Mouse (Mus musculus) hindbrain, embryonic 13.5 days (tissue): ENCODE data around the gene Adgb. TPM values are rescaled to one million over a fixed set of nuclear protein-coding genes. Genes with fewer than 3 reads are reported as not detected.

Experiments
- ATAC-seq: fragments of 200-750 bp; cut with Nextera tagmentation; 2 replicates; pipeline ENCODE4 v1.8.0; 2017; ENCODE audit warnings: moderate TSS enrichment; ENCODE audit not compliant: low FRiP score
- H3K27ac ChIP-seq: fragments of 300-500 bp; sonication (generic); 2 replicates; pipeline ENCODE4 v1.5.1; 2015; ENCODE audit warnings: inconsistent platforms, mild to moderate bottlenecking, moderate library complexity
- H3K27me3 ChIP-seq: fragments of 300-500 bp; sonication (generic); 2 replicates; pipeline ENCODE4 v1.6.1; 2015; ENCODE audit warnings: mild to moderate bottlenecking, inconsistent platforms
- H3K36me3 ChIP-seq: fragments of 300-500 bp; sonication (generic); 2 replicates; pipeline ENCODE4 v1.6.1; 2015; ENCODE audit warnings: mild to moderate bottlenecking, inconsistent platforms
- H3K4me1 ChIP-seq: fragments of 300-500 bp; sonication (generic); replicated peaks from 2 replicates; pipeline ENCODE4 v1.6.1; 2015; ENCODE audit warnings: inconsistent platforms
- H3K4me2 ChIP-seq: fragments of 300-500 bp; sonication (generic); 2 replicates; pipeline ENCODE4 v1.6.1; 2015; ENCODE audit warnings: inconsistent platforms, mild to moderate bottlenecking, moderate library complexity
- H3K4me3 ChIP-seq: fragments of 300-500 bp; sonication (generic); 2 replicates; pipeline ENCODE4 v1.5.1; 2015; ENCODE audit warnings: mild to moderate bottlenecking, inconsistent platforms
- H3K9ac ChIP-seq: fragments of 300-500 bp; sonication (generic); 2 replicates; pipeline ENCODE4 v1.6.1; 2015; ENCODE audit warnings: mild to moderate bottlenecking, inconsistent platforms
- H3K9me3 ChIP-seq: fragments of 300-500 bp; sonication (generic); 2 replicates; pipeline ENCODE4 v1.6.1; 2016; ENCODE audit warnings: inconsistent platforms
- WGBS: fragments of 180-500 bp; shearing (Covaris S2); methylation state at CpG from one replicate; pipeline ENCODE4 v1.1.7; 2015; 5-methylcytosine and 5-hydroxymethylcytosine counted together
- polyA plus RNA-seq: library from polyadenylated mRNA; unstranded; fragments of >200 nt; fragmentation: Nextera tagmentation; extraction: Ambion mirVana; gene quantifications from 2 replicates; pipeline ENCODE4 v1.2.1, GENCODE M21; 2015

Adgb gene
- polyA plus RNA-seq, 1 experiment from 2014 or later, result 0.22 TPM

GRCm38 (mm10) chr10:10299987-10300386, 172.1 kb downstream of the Adgb start:
- Histone ChIP-seq H3K4me2 (no peak overlapping the region), H3K9ac (no peak overlapping the region), H3K9me3 (no peaks in the 10 kb centered on the region), H3K4me1 (peaks cover 8% of the 10 kb centered on the region; the same call in 1 of the 2 replicates), H3K27ac (no peak overlapping the region), H3K4me3 (no peak overlapping the region), H3K36me3 (no peaks in the 10 kb centered on the region), H3K27me3 (no peaks in the 10 kb centered on the region)
- ATAC-seq, result no peak
- WGBS, result 80% methylated on average over 4 of the region's 4 CpGs

DNA sequence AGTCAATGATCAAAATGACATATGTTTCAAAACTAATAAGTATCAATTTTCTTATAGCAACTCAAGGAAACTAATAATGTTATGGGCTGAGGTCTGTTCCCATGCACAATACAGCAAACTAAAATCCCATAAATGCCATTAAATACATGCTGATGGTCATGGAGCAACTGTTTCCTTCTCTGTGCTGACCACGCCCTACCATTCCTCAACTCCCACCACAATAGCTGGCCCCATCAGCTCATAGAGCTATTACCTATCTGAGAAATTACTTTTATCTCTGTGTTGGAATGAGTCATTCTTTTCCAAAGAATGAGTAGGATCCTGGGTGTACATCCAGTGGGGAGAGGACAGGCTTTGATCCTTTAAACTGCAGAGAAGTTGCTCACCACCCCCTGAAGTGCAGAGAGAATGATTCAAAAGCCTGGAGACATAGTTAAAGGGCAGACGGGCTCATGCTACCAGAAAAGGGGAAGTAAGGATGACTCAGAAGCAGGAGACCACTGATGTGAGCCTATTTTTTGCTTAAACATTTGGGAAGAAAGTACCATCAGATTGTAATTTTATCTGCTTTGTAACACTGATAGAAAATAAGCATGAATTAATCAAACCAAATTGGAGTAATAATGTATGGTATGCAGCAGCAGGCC, 184.8 kb downstream of the Adgb start:
- 66% methylated on average over 2 of the region's 2 CpGs for WGBS
- Histone ChIP-seq H3K9me3 (no peaks in the 10 kb centered on the region), H3K9ac (no peak overlapping the region), H3K4me2 (no peak overlapping the region), H3K27ac (no peak overlapping the region), H3K4me3 (no peak overlapping the region), H3K4me1 (no peaks in the 10 kb centered on the region), H3K36me3 (no peaks in the 10 kb centered on the region), H3K27me3 (no peaks in the 10 kb centered on the region)
- no peak for ATAC-seq

Other genes starting within 250 kb of the Adgb start
- 5.3 and 6.4 TPM in 2 replicates for gene Rab32, start 85.9 kb upstream of the Adgb start, polyA plus RNA-seq
- not detected in 2 replicates for gene Gm10944, start 209.0 kb upstream of the Adgb start, polyA plus RNA-seq